Mouse (Mus musculus): ENCODE measurements around the gene Ganc.

DNA sequence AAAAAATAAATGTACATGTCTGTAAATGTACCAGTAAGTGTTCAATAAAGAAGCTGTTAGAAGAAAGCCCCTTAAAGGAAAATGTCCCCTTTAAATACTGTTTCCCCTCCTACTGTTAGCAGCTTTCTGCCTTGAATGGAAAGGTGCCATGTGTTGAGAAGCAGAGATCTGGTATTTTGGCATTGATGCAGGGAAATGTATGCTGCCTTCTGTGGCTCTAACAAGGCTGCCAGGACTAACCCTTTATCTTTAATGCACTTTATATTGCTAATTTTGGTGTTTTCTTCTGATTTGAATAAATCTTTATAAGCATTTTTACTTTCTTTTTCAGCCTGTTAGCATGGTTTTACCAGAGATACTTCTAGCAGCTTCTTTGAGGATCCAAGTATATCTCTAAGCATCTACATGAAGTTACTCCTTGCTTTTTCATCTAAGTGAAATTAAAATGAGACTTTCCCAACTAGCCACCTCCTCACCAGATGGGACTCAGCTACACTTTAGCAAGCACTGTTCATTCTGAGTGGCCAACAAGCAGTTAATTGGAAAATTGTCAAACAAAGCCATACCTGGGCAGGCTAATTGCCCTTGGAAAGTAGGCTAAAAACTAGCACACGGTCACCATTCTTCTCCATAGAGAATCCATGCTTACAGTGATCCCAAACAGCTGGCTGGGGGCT lies 11.2 kb downstream of the Ganc start:
- TF ChIP-seq CTCF (IDR thresholded peaks at IDR 0.05; ENCODE audit: insufficient read depth, low read depth, low read length) (no peak), POLR2A (IDR thresholded peaks at IDR 0.05; ENCODE audit: insufficient read depth, low read depth, low read length) (no peak)

Measured in olfactory bulb, adult 2 months (tissue).